Mouse (Mus musculus): ENCODE results near the gene Lpin2. TPM values are rescaled to one million over a fixed set of nuclear protein-coding genes. Genes with fewer than 3 reads are reported as not detected.

Gene Lpin2
- polyA plus RNA-seq, 1 experiment from 2014 or later, result 34.5 TPM

DNA sequence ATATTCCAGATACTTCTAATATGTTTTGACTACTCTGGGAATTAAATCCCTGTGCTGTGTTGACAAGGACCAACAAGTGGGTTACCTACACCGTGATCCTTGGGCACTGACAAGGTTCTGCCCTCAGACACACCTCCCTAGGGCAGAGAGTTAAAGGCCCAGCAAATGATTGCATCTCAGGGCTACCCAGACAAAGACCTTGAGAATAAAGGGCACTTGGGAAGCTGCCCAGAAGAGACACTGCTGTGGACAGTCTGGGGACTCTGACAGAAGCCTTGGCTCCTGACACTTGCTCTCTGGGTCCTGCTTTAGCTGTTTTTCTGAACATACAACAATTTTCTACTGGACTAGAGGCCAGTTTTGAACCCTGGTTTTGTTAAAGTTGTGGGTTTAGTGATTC lies 27.1 kb upstream of the Lpin2 start:
- Histone ChIP-seq H3K36me3 (no peaks in the 10 kb centered on the region), H3K4me3 (no peak overlapping the region), H3K9me3 (replicated peaks) (no peaks in the 10 kb centered on the region), H3K4me1 (peaks cover 24% of the 10 kb centered on the region), H3K27ac (replicated peaks) (no peak overlapping the region), H3K27me3 (ENCODE audit: low read depth, poor library complexity, severe bottlenecking) (no peaks in the 10 kb centered on the region)
- DNase-seq (ENCODE audit: low spot score), result no peak
- WGBS, result 63% methylated on average over 1 of the region's 1 CpGs

- Histone ChIP-seq H3K4me3 (no peak overlapping the region), H3K27ac (replicated peaks) (0 out of 2 replicates have a peak overlapping the region, but pooled peaks have one; percentile 23), H3K27me3 (ENCODE audit: low read depth, poor library complexity, severe bottlenecking) (no peaks in the 10 kb centered on the region), H3K4me1 (peaks cover 24% of the 10 kb centered on the region), H3K9me3 (replicated peaks) (no peaks in the 10 kb centered on the region), H3K36me3 (no peaks in the 10 kb centered on the region)
- no peak for DNase-seq (ENCODE audit: low spot score)
- WGBS, result 21% methylated on average over 4 of the region's 4 CpGs
These were observed 23.2 kb upstream of the Lpin2 start for GRCm38 (mm10) chr17:71159152-71159567.

DNA sequence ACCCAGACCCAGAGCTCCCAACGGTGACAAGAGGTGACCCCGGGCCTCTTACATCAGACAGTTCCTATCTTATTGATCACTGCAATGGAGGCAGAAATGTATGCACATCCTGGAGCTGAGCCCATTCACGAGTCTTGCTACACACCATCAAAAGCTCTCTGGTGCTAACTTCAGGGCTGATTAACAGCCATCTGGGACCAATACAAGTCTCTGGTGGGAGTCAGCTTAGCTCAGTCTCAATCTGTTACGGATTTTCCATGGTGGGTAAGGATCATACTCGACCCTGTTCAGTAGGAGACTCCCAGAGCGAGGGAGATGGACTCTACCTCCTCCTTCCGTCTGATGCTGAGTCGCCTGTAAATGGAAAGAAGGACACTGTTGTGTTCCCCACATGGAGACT lies 22.6 kb upstream of the Lpin2 start:
- Histone ChIP-seq H3K27ac (replicated peaks) (0 out of 2 replicates have a peak overlapping the region, but pooled peaks have one; percentile 23), H3K4me1 (peaks cover 20% of the 10 kb centered on the region), H3K4me3 (no peak overlapping the region), H3K36me3 (no peaks in the 10 kb centered on the region), H3K9me3 (replicated peaks) (no peaks in the 10 kb centered on the region), H3K27me3 (ENCODE audit: low read depth, poor library complexity, severe bottlenecking) (no peaks in the 10 kb centered on the region)
- 73% methylated on average over 8 of the region's 8 CpGs for WGBS
- no peak for DNase-seq (ENCODE audit: low spot score)

GRCm38 (mm10) chr17:71160244-71160995 lies 21.9 kb upstream of the Lpin2 start:
- Histone ChIP-seq H3K4me1 (peaks cover 13% of the 10 kb centered on the region), H3K9me3 (replicated peaks) (no peaks in the 10 kb centered on the region), H3K36me3 (no peaks in the 10 kb centered on the region), H3K4me3 (no peak overlapping the region), H3K27ac (replicated peaks) (no peak overlapping the region), H3K27me3 (ENCODE audit: low read depth, poor library complexity, severe bottlenecking) (no peaks in the 10 kb centered on the region)
- WGBS, result 95% methylated on average over 8 of the region's 8 CpGs
- no peak for DNase-seq (ENCODE audit: low spot score)

GRCm38 (mm10) chr17:71164991-71165390 lies 17.4 kb upstream of the Lpin2 start:
- Histone ChIP-seq H3K4me3 (no peak overlapping the region), H3K36me3 (no peaks in the 10 kb centered on the region), H3K27me3 (ENCODE audit: low read depth, poor library complexity, severe bottlenecking) (no peaks in the 10 kb centered on the region), H3K4me1 (peaks cover under 1% of the 10 kb centered on the region; the same call in 1 of the 2 replicates), H3K9me3 (replicated peaks) (no peaks in the 10 kb centered on the region), H3K27ac (replicated peaks) (no peak overlapping the region)
- WGBS, result 92% methylated on average over 6 of the region's 6 CpGs
- DNase-seq (ENCODE audit: low spot score), result no peak

GRCm38 (mm10) chr17:71168205-71168815 lies 14.1 kb upstream of the Lpin2 start:
- WGBS, result 88% methylated on average over 5 of the region's 5 CpGs
- peak; percentile 7 for DNase-seq (ENCODE audit: low spot score)
- Histone ChIP-seq H3K4me3 (no peak overlapping the region), H3K4me1 (no peaks in the 10 kb centered on the region), H3K27me3 (ENCODE audit: low read depth, poor library complexity, severe bottlenecking) (no peaks in the 10 kb centered on the region), H3K9me3 (replicated peaks) (no peaks in the 10 kb centered on the region), H3K27ac (replicated peaks) (no peak overlapping the region), H3K36me3 (no peaks in the 10 kb centered on the region)

DNA sequence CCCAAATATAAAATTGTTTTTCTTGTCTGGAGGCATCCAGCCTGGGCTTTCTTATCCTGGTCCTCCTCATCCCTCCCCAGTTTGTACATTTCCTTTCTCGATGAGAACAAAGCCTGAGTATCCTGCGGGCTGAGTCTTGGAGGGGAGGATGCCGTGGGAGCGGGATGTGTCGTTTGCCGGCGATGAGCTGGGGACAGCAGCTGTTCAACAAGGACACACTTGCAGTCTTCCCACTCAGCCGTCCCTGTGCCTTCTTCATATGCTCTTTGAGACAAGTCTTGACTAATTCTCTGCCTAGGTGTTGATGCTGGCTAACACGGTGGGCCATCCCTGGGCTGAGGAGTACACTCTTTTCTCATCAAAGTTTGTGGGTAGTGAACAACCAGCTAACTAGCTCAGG lies 13.5 kb upstream of the Lpin2 start:
- Histone ChIP-seq H3K4me1 (no peaks in the 10 kb centered on the region), H3K36me3 (no peaks in the 10 kb centered on the region), H3K27ac (replicated peaks) (no peak overlapping the region), H3K27me3 (ENCODE audit: low read depth, poor library complexity, severe bottlenecking) (no peaks in the 10 kb centered on the region), H3K4me3 (no peak overlapping the region), H3K9me3 (replicated peaks) (no peaks in the 10 kb centered on the region)
- 71% methylated on average over 9 of the region's 9 CpGs for WGBS
- DNase-seq (ENCODE audit: low spot score), result peak; percentile 11

- H3K36me3 ChIP-seq, result no peaks in the 10 kb centered on the region
- no peak overlapping the region for H3K27ac ChIP-seq (replicated peaks)
- no peak overlapping the region for H3K4me3 ChIP-seq
- peak; percentile 1 for DNase-seq (ENCODE audit: low spot score)
- WGBS, result 87% methylated on average over 1 of the region's 1 CpGs
- no peaks in the 10 kb centered on the region for H3K9me3 ChIP-seq (replicated peaks)
- H3K4me1 ChIP-seq, result no peaks in the 10 kb centered on the region
- no peaks in the 10 kb centered on the region for H3K27me3 ChIP-seq (ENCODE audit: low read depth, poor library complexity, severe bottlenecking)
These were observed 12.7 kb upstream of the Lpin2 start for GRCm38 (mm10) chr17:71169639-71170038.

- 89% methylated on average over 4 of the region's 4 CpGs for WGBS
These were observed 11.2 kb upstream of the Lpin2 start for GRCm38 (mm10) chr17:71171161-71171560.

DNA sequence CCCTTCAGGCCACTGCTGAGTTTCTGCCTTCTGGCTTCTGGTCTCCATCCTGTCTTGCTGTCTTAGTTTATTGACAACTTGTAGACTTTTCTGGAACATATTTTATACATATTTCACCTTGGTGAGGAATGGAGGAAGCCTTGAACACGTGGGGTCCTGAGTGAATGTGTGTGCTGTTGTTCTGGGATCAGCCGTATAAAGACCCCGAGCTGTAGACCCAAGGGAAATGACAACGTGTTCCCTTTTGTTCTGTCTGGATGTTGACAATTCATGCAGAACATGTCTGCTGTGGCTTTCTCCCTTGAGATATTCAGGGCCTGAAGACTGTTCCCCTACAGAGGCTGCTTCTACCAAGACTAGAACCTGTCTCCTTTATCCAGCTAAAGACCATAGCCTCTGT lies 5.0 kb upstream of the Lpin2 start:
- no peak overlapping the region for H3K4me3 ChIP-seq
- no peaks in the 10 kb centered on the region for H3K9me3 ChIP-seq (replicated peaks)
- peaks cover 23% of the 10 kb centered on the region for H3K27me3 ChIP-seq (ENCODE audit: low read depth, poor library complexity, severe bottlenecking)
- peaks cover 9% of the 10 kb centered on the region for H3K4me1 ChIP-seq
- WGBS, result 64% methylated on average over 4 of the region's 4 CpGs
- no peak for DNase-seq (ENCODE audit: low spot score)
- no peak overlapping the region for H3K27ac ChIP-seq (replicated peaks)
- no peaks in the 10 kb centered on the region for H3K36me3 ChIP-seq

More at GRCm38 (mm10) chr17:71171161-71171560, 11.2 kb upstream of the Lpin2 start:
- H3K27me3 ChIP-seq (ENCODE audit: low read depth, poor library complexity, severe bottlenecking), result no peaks in the 10 kb centered on the region
- peak; percentile 6 for DNase-seq (ENCODE audit: low spot score)
- H3K4me1 ChIP-seq, result no peaks in the 10 kb centered on the region
- H3K27ac ChIP-seq (replicated peaks), result no peak overlapping the region
- no peak overlapping the region for H3K4me3 ChIP-seq
- no peaks in the 10 kb centered on the region for H3K9me3 ChIP-seq (replicated peaks)
- no peaks in the 10 kb centered on the region for H3K36me3 ChIP-seq

DNA sequence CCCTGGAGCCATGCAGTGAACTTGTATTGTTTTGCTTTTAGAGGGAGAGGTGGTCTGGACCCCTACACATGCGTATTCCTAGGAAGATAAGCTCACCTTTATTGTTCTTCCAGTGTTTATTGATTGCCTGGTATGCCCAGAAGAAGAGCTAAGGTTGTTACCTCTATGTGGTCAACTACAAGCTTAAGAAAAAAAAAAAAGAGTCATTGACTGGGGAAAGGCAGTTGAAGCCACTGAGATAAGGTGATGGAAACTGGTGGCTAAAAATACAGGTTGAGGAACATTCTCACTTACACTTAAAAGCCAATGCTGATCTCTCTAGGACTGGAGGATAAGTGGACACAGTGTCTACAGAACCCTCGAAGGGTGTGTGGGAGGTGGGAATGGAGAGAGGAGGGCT lies 4.4 kb upstream of the Lpin2 start:
- 77% methylated on average over 2 of the region's 2 CpGs for WGBS
- no peak for DNase-seq (ENCODE audit: low spot score)
- Histone ChIP-seq H3K36me3 (no peaks in the 10 kb centered on the region), H3K27me3 (ENCODE audit: low read depth, poor library complexity, severe bottlenecking) (peaks cover 24% of the 10 kb centered on the region), H3K9me3 (replicated peaks) (no peaks in the 10 kb centered on the region), H3K27ac (replicated peaks) (no peak overlapping the region), H3K4me3 (no peak overlapping the region), H3K4me1 (peaks cover 14% of the 10 kb centered on the region)

- Histone ChIP-seq H3K9me3 (replicated peaks) (no peaks in the 10 kb centered on the region), H3K36me3 (no peaks in the 10 kb centered on the region), H3K27me3 (ENCODE audit: low read depth, poor library complexity, severe bottlenecking) (peaks cover 24% of the 10 kb centered on the region), H3K27ac (replicated peaks) (no peak overlapping the region), H3K4me3 (no peak overlapping the region), H3K4me1 (peaks cover 14% of the 10 kb centered on the region)
- WGBS, result 60% methylated on average over 10 of the region's 10 CpGs
- DNase-seq (ENCODE audit: low spot score), result no peak
These were observed 3.7 kb upstream of the Lpin2 start for GRCm38 (mm10) chr17:71178530-71179181.
